In the genomic region with DNA sequence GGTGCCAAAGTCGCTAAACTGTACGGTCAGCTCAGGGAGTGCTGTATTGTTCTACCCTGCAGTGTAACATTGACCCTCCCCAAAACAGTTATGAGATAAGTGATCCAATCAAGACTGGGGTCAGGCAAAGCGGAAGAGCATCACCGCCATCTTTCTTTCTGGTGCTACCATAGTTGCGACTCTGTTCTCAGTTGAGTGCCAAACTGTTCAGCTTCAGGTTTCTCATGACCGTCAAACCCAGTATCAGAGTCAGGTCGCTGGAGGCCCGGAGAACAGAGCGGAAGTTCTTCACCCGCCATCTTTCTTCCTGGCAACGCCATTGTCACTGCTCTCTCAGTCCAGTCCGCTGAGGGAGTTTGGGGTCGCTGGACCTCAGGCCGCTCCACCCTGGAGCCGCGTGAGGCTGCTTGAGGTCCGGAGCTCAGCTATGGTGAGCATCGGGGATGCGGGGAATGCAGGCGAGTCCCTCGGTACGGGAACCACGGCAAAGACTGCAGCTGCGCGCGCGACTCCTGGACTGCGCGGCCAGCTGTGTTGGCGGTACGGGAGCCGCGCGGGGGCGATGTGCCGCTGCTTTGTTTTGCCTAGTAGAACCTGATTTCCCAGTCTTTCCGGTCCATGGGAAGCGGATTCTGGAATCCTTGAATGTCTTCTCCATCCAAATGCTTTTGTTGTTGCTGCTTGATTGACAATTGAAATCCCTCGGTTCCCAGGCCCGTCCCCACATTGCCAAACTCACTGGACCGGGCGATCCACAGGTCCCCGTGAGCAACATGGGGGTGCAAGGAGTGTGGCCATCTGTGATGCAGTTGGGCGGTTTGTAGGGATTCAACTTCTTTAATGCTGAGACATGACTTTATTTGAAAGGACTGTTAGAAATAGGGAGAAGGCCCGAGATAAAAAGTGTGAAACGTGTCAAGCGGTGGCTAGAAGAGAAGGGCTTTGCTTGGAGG, we compare ENCODE assay signal across 8 mouse cellular contexts. TPM values are rescaled to one million over a fixed set of nuclear protein-coding genes. Genes with fewer than 3 reads are reported as not detected.
A peak's percentile ranks its signal among the peaks of the same experiment; 100 is the strongest.
DNase-seq lines count a peak whose midpoint lies in the region; ATAC-seq and TF ChIP-seq lines count a peak whose summit lies in the region.

Zfp882 (plus strand) TSS at position 300 of the 953 bp plus-strand sequence.
Zfp617 (plus strand) TSS at position 327 of the 953 bp plus-strand sequence.

- H3K9ac ChIP-seq in heart, embryonic 14.5 days (ENCODE audit: low read length), result peak within 1 kb of the TSS; percentile 90
- peak within 1 kb of the TSS; percentile 80 for H3K9ac ChIP-seq in liver, embryonic 13.5 days
- peak within 1 kb of the TSS; percentile 97 for H3K9ac ChIP-seq in neural tube, embryonic 11.5 days (ENCODE audit: low read length)
- H3K9ac ChIP-seq in stomach, postnatal 0 days (ENCODE audit: low read length), result peak within 1 kb of the TSS; percentile 86

- TF ChIP-seq CTCF in stomach, postnatal 0 days (IDR thresholded peaks at IDR 0.05; ENCODE audit: low read depth), result peak; percentile 82

- peak; percentile 64 for TF ChIP-seq EP300 in stomach, postnatal 0 days (optimal IDR thresholded peaks at IDR 0.05)

- 0 out of 2 replicates have a peak, but pooled peaks cover 3% of the 10 kb centered on the region for H3K36me3 ChIP-seq in heart, embryonic 14.5 days (ENCODE audit: control insufficient read depth, insufficient read depth, low read length)
- no peaks in the 10 kb centered on the region for H3K36me3 ChIP-seq in liver, embryonic 13.5 days
- H3K36me3 ChIP-seq in neural tube, embryonic 11.5 days (ENCODE audit: control insufficient read depth, insufficient read depth, low read length), result no peaks in the 10 kb centered on the region
- no peaks in the 10 kb centered on the region for H3K36me3 ChIP-seq in stomach, postnatal 0 days (ENCODE audit: control insufficient read depth, insufficient read depth, low read length)

- 6% methylated on average over 47 of the region's 47 CpGs for WGBS in heart, embryonic 14.5 days
- WGBS in liver, embryonic 13.5 days (ENCODE audit: insufficient replicate concordance), result 7% methylated on average over 47 of the region's 47 CpGs
- 7% methylated on average over 47 of the region's 47 CpGs for WGBS in neural tube, embryonic 11.5 days
- WGBS in stomach, postnatal 0 days, result 7% methylated on average over 47 of the region's 47 CpGs

- ATAC-seq in CD4-positive, CD25-positive, alpha-beta regulatory T cell, adult 4 months, result peak; percentile 93
- ATAC-seq in heart, embryonic 14.5 days (ENCODE audit: insufficient number of reproducible peaks, insufficient read depth, low FRiP score, low read depth), result peak; percentile 84
- peak; percentile 92 for ATAC-seq in liver, embryonic 13.5 days (ENCODE audit: low read depth)
- peak; percentile 93 for ATAC-seq in neural tube, embryonic 11.5 days (ENCODE audit: insufficient read depth, low FRiP score, low TSS enrichment)
- ATAC-seq in stomach, postnatal 0 days (ENCODE audit: low FRiP score, low TSS enrichment), result peak; percentile 96

- H3K4me3 ChIP-seq in heart, embryonic 14.5 days (ENCODE audit: control insufficient read depth in 1 of 2, insufficient read depth in 1 of 2, low read depth in 1 of 2, low read length in 2 of 2), result peak within 1 kb of the TSS; percentile 77 to 95
- peak within 1 kb of the TSS; percentile 73 for H3K4me3 ChIP-seq in liver, embryonic 13.5 days (replicated peaks)
- peak within 1 kb of the TSS; percentile 71 for H3K4me3 ChIP-seq in neural tube, embryonic 11.5 days (ENCODE audit: low read depth, low read length)
- H3K4me3 ChIP-seq in stomach, postnatal 0 days (ENCODE audit: low read depth, low read length), result peak within 1 kb of the TSS; percentile 76

- peak; percentile 59 for DNase-seq in c-Kit-negative CD71-positive TER-119-positive erythroid progenitor cells, embryonic 14.5 days (ENCODE audit: low read depth, low spot score)
- DNase-seq in fibroblast of lung, adult 2 months (ENCODE audit: low read depth), result peak; percentile 73
- peak; percentile 93 for DNase-seq in kidney, postnatal 14 days
- DNase-seq in liver, embryonic 13.5 days, result peak; percentile 71
- peak; percentile 89 for DNase-seq in neural tube, embryonic 11.5 days (ENCODE audit: low spot score)
- peak; percentile 88 for DNase-seq in stomach, postnatal 0 days (ENCODE audit: low spot score)

- H3K27ac ChIP-seq in heart, embryonic 14.5 days (replicated peaks in 1 of 2; ENCODE audit: control insufficient read depth in 1 of 2, insufficient read depth in 1 of 2, low read depth in 2 of 2, low read length in 2 of 2), result peak within 1 kb of the TSS; percentile 94 to 98
- peak within 1 kb of the TSS; percentile 75 for H3K27ac ChIP-seq in liver, embryonic 13.5 days
- peak within 1 kb of the TSS; percentile 97 for H3K27ac ChIP-seq in neural tube, embryonic 11.5 days (ENCODE audit: low read depth, low read length)
- peak within 1 kb of the TSS; percentile 94 for H3K27ac ChIP-seq in stomach, postnatal 0 days (replicated peaks)

- 0 out of 2 replicates have a peak, but pooled peaks cover 4% of the 10 kb centered on the region for H3K9me3 ChIP-seq in heart, embryonic 14.5 days (ENCODE audit: control insufficient read depth, low read length)
- H3K9me3 ChIP-seq in liver, embryonic 13.5 days (replicated peaks), result no peaks in the 10 kb centered on the region
- no peaks in the 10 kb centered on the region for H3K9me3 ChIP-seq in neural tube, embryonic 11.5 days (ENCODE audit: control insufficient read depth, low read length)
- no peaks in the 10 kb centered on the region for H3K9me3 ChIP-seq in stomach, postnatal 0 days (ENCODE audit: control insufficient read depth, low read length)

- H3K4me2 ChIP-seq in heart, embryonic 14.5 days (ENCODE audit: low read length), result peak within 1 kb of the TSS; percentile 73
- H3K4me2 ChIP-seq in liver, embryonic 13.5 days, result peak within 1 kb of the TSS; percentile 68
- peak within 1 kb of the TSS; percentile 53 for H3K4me2 ChIP-seq in neural tube, embryonic 11.5 days (ENCODE audit: low read depth)
- H3K4me2 ChIP-seq in stomach, postnatal 0 days (replicated peaks; ENCODE audit: low read depth), result peak within 1 kb of the TSS; percentile 62

- no peaks in the 10 kb centered on the region for H3K27me3 ChIP-seq in heart, embryonic 14.5 days (ENCODE audit: control insufficient read depth, insufficient read depth, low read length)
- H3K27me3 ChIP-seq in liver, embryonic 13.5 days, result no peaks in the 10 kb centered on the region
- no peaks in the 10 kb centered on the region for H3K27me3 ChIP-seq in neural tube, embryonic 11.5 days (ENCODE audit: control insufficient read depth, insufficient read depth, low read length)
- no peaks in the 10 kb centered on the region for H3K27me3 ChIP-seq in stomach, postnatal 0 days (ENCODE audit: control insufficient read depth, insufficient read depth, low read length)

- H3K4me1 ChIP-seq in heart, embryonic 14.5 days (ENCODE audit: control insufficient read depth in 2 of 2, insufficient read depth in 2 of 2, low read length in 2 of 2), result peaks cover 0 to 4% of the 10 kb centered on the region in 2 experiments; a peak in 1 of 4 replicates
- H3K4me1 ChIP-seq in liver, embryonic 13.5 days (replicated peaks), result peaks cover 4% of the 10 kb centered on the region; the same call in 1 of the 2 replicates
- H3K4me1 ChIP-seq in neural tube, embryonic 11.5 days (ENCODE audit: control insufficient read depth, insufficient read depth, low read length), result no peaks in the 10 kb centered on the region
- H3K4me1 ChIP-seq in stomach, postnatal 0 days (replicated peaks; ENCODE audit: control insufficient read depth, insufficient read depth), result no peaks in the 10 kb centered on the region

RNA-seq across cellular contexts. Expression of gene Zfp882, which starts in this region (rescaled TPM):
- polyA plus RNA-seq in CD4-positive, CD25-positive, alpha-beta regulatory T cell, adult 4 months (2017; shearing (Covaris generic)), result 1 to 10 TPM; 8.2 to 9.4 TPM
- 3.5 and 3.8 TPM in 2 replicates for polyA plus RNA-seq in heart, embryonic 14.5 days (2014; fragmentation: Nextera tagmentation; extraction: Ambion mirVana)
- polyA plus RNA-seq in liver, embryonic 13.5 days (2015; fragmentation: Nextera tagmentation; extraction: Ambion mirVana), result 0.81 and 0.82 TPM in 2 replicates
- polyA plus RNA-seq in neural tube, embryonic 11.5 days (2014; fragmentation: Nextera tagmentation; extraction: Ambion mirVana), result 7.2 and 8.1 TPM in 2 replicates
- 1.3 and 1.5 TPM in 2 replicates for polyA plus RNA-seq in stomach, postnatal 0 days (2015; fragmentation: Nextera tagmentation; extraction: Ambion mirVana)

RNA-seq across cellular contexts. Expression of gene Zfp617, which starts in this region (rescaled TPM):
- polyA plus RNA-seq in CD4-positive, CD25-positive, alpha-beta regulatory T cell, adult 4 months (2017; shearing (Covaris generic)), result 10 to 100 TPM; 19.4 to 25.4 TPM
- polyA plus RNA-seq in heart, embryonic 14.5 days (2014; fragmentation: Nextera tagmentation; extraction: Ambion mirVana), result 27.8 and 28.2 TPM in 2 replicates
- 8.8 and 10.3 TPM in 2 replicates for polyA plus RNA-seq in liver, embryonic 13.5 days (2015; fragmentation: Nextera tagmentation; extraction: Ambion mirVana)
- 35.5 and 36.4 TPM in 2 replicates for polyA plus RNA-seq in neural tube, embryonic 11.5 days (2014; fragmentation: Nextera tagmentation; extraction: Ambion mirVana)
- 11.7 and 12.5 TPM in 2 replicates for polyA plus RNA-seq in stomach, postnatal 0 days (2015; fragmentation: Nextera tagmentation; extraction: Ambion mirVana)

Comparison
In these comparisons a context has a peak if more than half of its experiments do, and no peak if none do; other contexts are left out.
1. Peak in every context shown above with its lines: DNase-seq, ATAC-seq, H3K4me3 ChIP-seq and H3K27ac ChIP-seq.